ENCODE assay signal across 9 mouse cellular contexts in genomic region chr11:74988162-74988561, GRCm38 (mm10).
DNase-seq lines count a peak whose midpoint lies in the region; ATAC-seq and TF ChIP-seq lines count a peak whose summit lies in the region.
"Had no signal": no experiment of that assay in that cellular context is flagged by ENCODE, and none has a peak within 500 bp of the region (broad histone marks: within the 10 kb centered on the region; RNA-seq: fewer than 3 reads in every experiment).

No protein-coding gene starts in this region.

- no peak for TF ChIP-seq CTCF in midbrain, postnatal 0 days (IDR thresholded peaks at IDR 0.05)
- TF ChIP-seq CTCF in stomach, postnatal 0 days (IDR thresholded peaks at IDR 0.05; ENCODE audit: low read depth) = no peak

- no peaks in the 10 kb centered on the region for H3K27me3 ChIP-seq in hindbrain, embryonic 12.5 days
- H3K27me3 ChIP-seq in hindbrain, embryonic 10.5 days (ENCODE audit: insufficient read depth, poor library complexity, severe bottlenecking) = no peaks in the 10 kb centered on the region
- H3K27me3 ChIP-seq in midbrain, postnatal 0 days (ENCODE audit: insufficient read depth, low read length) = no peaks in the 10 kb centered on the region
- H3K27me3 ChIP-seq in midbrain, embryonic 10.5 days (ENCODE audit: low read depth, poor library complexity, severe bottlenecking) = no peaks in the 10 kb centered on the region
- H3K27me3 ChIP-seq in stomach, postnatal 0 days (ENCODE audit: control insufficient read depth, insufficient read depth, low read length) = no peaks in the 10 kb centered on the region

- no peak for TF ChIP-seq EP300 in stomach, postnatal 0 days (optimal IDR thresholded peaks at IDR 0.05)

- no peak overlapping the region for H3K9ac ChIP-seq in hindbrain, embryonic 12.5 days
- no peak overlapping the region for H3K9ac ChIP-seq in midbrain, postnatal 0 days (replicated peaks; ENCODE audit: low read length, poor library complexity, severe bottlenecking)
- H3K9ac ChIP-seq in stomach, postnatal 0 days (ENCODE audit: low read length) = peak overlapping the region; percentile 5; the same call in 1 of the 2 replicates

- 0 out of 2 replicates have a peak overlapping the region, but pooled peaks have one; percentile 2 for H3K27ac ChIP-seq in hindbrain, embryonic 12.5 days
- H3K27ac ChIP-seq in hindbrain, embryonic 10.5 days = no peak overlapping the region
- no peak overlapping the region for H3K27ac ChIP-seq in midbrain, postnatal 0 days (ENCODE audit: low read depth, low read length)
- no peak overlapping the region for H3K27ac ChIP-seq in midbrain, embryonic 10.5 days (replicated peaks)
- H3K27ac ChIP-seq in stomach, postnatal 0 days (replicated peaks) = peak overlapping the region; percentile 46; the same call in 1 of the 2 replicates

- no peak overlapping the region for H3K4me2 ChIP-seq in hindbrain, embryonic 12.5 days (replicated peaks)
- no peak overlapping the region for H3K4me2 ChIP-seq in midbrain, postnatal 0 days (ENCODE audit: low read depth, low read length, poor library complexity, severe bottlenecking)
- H3K4me2 ChIP-seq in stomach, postnatal 0 days (replicated peaks; ENCODE audit: low read depth) = 0 out of 2 replicates have a peak overlapping the region, but pooled peaks have one; percentile 8

- H3K4me1 ChIP-seq in hindbrain, embryonic 12.5 days = no peaks in the 10 kb centered on the region
- 0 out of 2 replicates have a peak, but pooled peaks cover 2% of the 10 kb centered on the region for H3K4me1 ChIP-seq in hindbrain, embryonic 10.5 days (replicated peaks)
- H3K4me1 ChIP-seq in midbrain, postnatal 0 days (ENCODE audit: insufficient read depth, low read length) = no peaks in the 10 kb centered on the region
- H3K4me1 ChIP-seq in midbrain, embryonic 10.5 days = no peaks in the 10 kb centered on the region
- H3K4me1 ChIP-seq in stomach, postnatal 0 days (replicated peaks; ENCODE audit: control insufficient read depth, insufficient read depth) = no peaks in the 10 kb centered on the region

- ATAC-seq in hindbrain, embryonic 12.5 days (ENCODE audit: low FRiP score) = no peak
- no peak for ATAC-seq in midbrain, postnatal 0 days (ENCODE audit: low FRiP score)
- ATAC-seq in stomach, postnatal 0 days (ENCODE audit: low FRiP score, low TSS enrichment) = no peak

- peaks cover 27% of the 10 kb centered on the region for H3K36me3 ChIP-seq in hindbrain, embryonic 12.5 days
- peaks cover 43% of the 10 kb centered on the region for H3K36me3 ChIP-seq in hindbrain, embryonic 10.5 days
- H3K36me3 ChIP-seq in midbrain, postnatal 0 days (ENCODE audit: insufficient read depth, low read length) = peaks cover 17% of the 10 kb centered on the region
- peaks cover 49% of the 10 kb centered on the region for H3K36me3 ChIP-seq in midbrain, embryonic 10.5 days
- peaks cover 6% of the 10 kb centered on the region; the same call in 1 of the 2 replicates for H3K36me3 ChIP-seq in stomach, postnatal 0 days (ENCODE audit: control insufficient read depth, insufficient read depth, low read length)

- intact Hi-C loops in heart, postnatal 14 days (cut with DNase I) = no loop called here
- intact Hi-C loops in left cerebral cortex, postnatal 4 days (cut with DNase I) = no loop called here

- no peak overlapping the region for H3K4me3 ChIP-seq in hindbrain, embryonic 12.5 days
- no peak overlapping the region for H3K4me3 ChIP-seq in hindbrain, embryonic 10.5 days
- no peak overlapping the region for H3K4me3 ChIP-seq in midbrain, postnatal 0 days (ENCODE audit: low read depth, low read length)
- H3K4me3 ChIP-seq in midbrain, embryonic 10.5 days = no peak overlapping the region
- H3K4me3 ChIP-seq in stomach, postnatal 0 days (ENCODE audit: low read depth, low read length) = no peak overlapping the region

- 41% methylated on average over 5 of the region's 5 CpGs for WGBS in hindbrain, embryonic 12.5 days
- 57% methylated on average over 5 of the region's 5 CpGs for WGBS in hindbrain, embryonic 10.5 days
- 44% methylated on average over 5 of the region's 5 CpGs for WGBS in midbrain, postnatal 0 days
- 72% methylated on average over 5 of the region's 5 CpGs for WGBS in midbrain, embryonic 10.5 days
- WGBS in stomach, postnatal 0 days = 43% methylated on average over 5 of the region's 5 CpGs

- H3K9me3 ChIP-seq in hindbrain, embryonic 12.5 days (replicated peaks) = no peaks in the 10 kb centered on the region
- no peaks in the 10 kb centered on the region for H3K9me3 ChIP-seq in hindbrain, embryonic 10.5 days
- H3K9me3 ChIP-seq in midbrain, postnatal 0 days (ENCODE audit: low read length) = no peaks in the 10 kb centered on the region
- no peaks in the 10 kb centered on the region for H3K9me3 ChIP-seq in midbrain, embryonic 10.5 days (replicated peaks)
- H3K9me3 ChIP-seq in stomach, postnatal 0 days (ENCODE audit: control insufficient read depth, low read length) = no peaks in the 10 kb centered on the region

- no peak for DNase-seq in hindbrain, embryonic 10.5 days (ENCODE audit: low spot score)
- peak; percentile 21 for DNase-seq in midbrain, postnatal 0 days (ENCODE audit: low spot score)
- no peak for DNase-seq in midbrain, embryonic 10.5 days (ENCODE audit: low spot score)
- peak; percentile 29 to 52 for DNase-seq in heart, postnatal 14 days
- no peak for DNase-seq in stomach, postnatal 0 days (ENCODE audit: low spot score)
- no peak for DNase-seq in retina, embryonic 14.5 days (ENCODE audit: low spot score)
- no peak for DNase-seq in left cerebral cortex, postnatal 4 days
- DNase-seq: adrenal gland, postnatal 25 days had no signal

Comparison
In these comparisons a context has a peak if more than half of its experiments do, and no peak if none do; other contexts are left out.
1. H3K27ac ChIP-seq: peak in hindbrain, embryonic 12.5 days (single experiment) and stomach, postnatal 0 days (single experiment); none in hindbrain, embryonic 10.5 days (single experiment), midbrain, postnatal 0 days (single experiment) and midbrain, embryonic 10.5 days (single experiment).
2. DNase-seq: peak in midbrain, postnatal 0 days (single experiment) and heart, postnatal 14 days (2 of 2); none in hindbrain, embryonic 10.5 days (single experiment), midbrain, embryonic 10.5 days (single experiment), stomach, postnatal 0 days (single experiment), retina, embryonic 14.5 days (single experiment) and left cerebral cortex, postnatal 4 days (single experiment).